Mouse (Mus musculus) erythroblast, embryonic 14.5 days (primary cell): ENCODE data around the gene Arhgap25. TPM values are rescaled to one million over a fixed set of nuclear protein-coding genes. Genes with fewer than 3 reads are reported as not detected.
A peak's percentile ranks its signal among the peaks of the same experiment; 100 is the strongest.
"Not testable (repeated sequence)": the region's sequence is repeated elsewhere in the genome, so short reads cannot be mapped to it uniquely, and the experiment has no call there.

Experiments
- H3K27me3 ChIP-seq: 2 replicates; pipeline ENCODE4 v1.6.1; 2012; ENCODE audit warnings: inconsistent platforms; ENCODE audit not compliant: control insufficient read depth
- H3K36me3 ChIP-seq: 2 replicates; pipeline ENCODE4 v1.6.1; 2012; ENCODE audit warnings: mild to moderate bottlenecking, inconsistent platforms; ENCODE audit not compliant: control insufficient read depth
- H3K4me1 ChIP-seq: 2 replicates; pipeline ENCODE4 v1.6.1; 2012; ENCODE audit warnings: inconsistent platforms; ENCODE audit not compliant: control insufficient read depth
- H3K4me3 ChIP-seq: replicated peaks from 2 replicates; pipeline ENCODE3; 2012; ENCODE audit warnings: moderate library complexity, mild to moderate bottlenecking, inconsistent platforms
- H3K9me3 ChIP-seq: 2 replicates; pipeline ENCODE4 v1.6.1; 2012; ENCODE audit warnings: low read length, inconsistent platforms, mixed read lengths; ENCODE audit not compliant: control insufficient read depth
- GATA1 ChIP-seq: IDR thresholded peaks from 2 replicates; pipeline ENCODE4 v1.6.1; 2012; ENCODE audit warnings: low read length, inconsistent platforms, mixed read lengths
- TAL1 ChIP-seq: IDR thresholded peaks from 3 replicates; pipeline ENCODE4 v1.6.1; 2012; ENCODE audit warnings: low read length, inconsistent platforms, mixed read lengths
- polyA plus RNA-seq: library from polyadenylated mRNA; stranded (reverse); fragments of >175 nt; gene quantifications from 2 replicates; pipeline ENCODE4 v1.2.3, GENCODE M21; 2012

The Arhgap25 gene
- polyA plus RNA-seq = not detected in 2 replicates

DNA sequence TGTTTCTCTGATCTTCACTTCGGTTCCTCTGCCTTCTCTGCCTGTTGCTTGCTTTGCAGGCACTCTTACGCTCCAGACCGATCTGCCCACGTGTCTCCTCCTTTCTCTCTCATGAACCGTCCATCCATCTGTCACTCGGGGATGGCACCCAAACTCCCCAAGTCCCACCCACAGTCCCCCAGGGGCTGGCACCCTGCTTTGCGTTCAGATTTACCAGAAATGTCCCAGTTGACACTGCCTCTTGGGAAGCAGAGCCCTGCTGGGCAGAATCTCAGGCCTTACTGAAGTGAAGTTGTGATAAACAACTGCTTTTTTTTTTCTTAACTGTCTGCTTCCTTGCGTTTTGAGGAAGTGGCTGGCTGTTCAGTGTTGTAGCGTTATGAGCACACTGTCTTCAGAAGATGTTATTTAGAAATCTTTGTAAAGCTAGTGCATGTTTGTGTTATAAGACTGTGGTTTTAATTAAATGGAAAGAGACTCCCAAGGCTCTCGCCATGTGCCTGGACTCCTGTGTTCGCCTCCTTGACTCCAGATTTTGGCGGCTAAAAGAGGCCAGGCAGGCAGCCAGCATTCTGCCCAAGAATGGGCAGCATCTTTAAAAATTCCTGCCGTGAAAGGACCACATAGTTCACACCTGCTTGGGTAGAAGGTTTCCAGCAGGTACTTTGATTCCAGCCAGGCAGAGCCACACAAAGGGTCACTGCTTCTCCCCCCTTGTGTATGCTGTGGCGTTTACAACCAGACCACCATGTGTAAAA is at the start of gene Arhgap25:
TSS of gene Arhgap25 (minus strand) at position 307 of the 758 bp plus-strand sequence.
- TF ChIP-seq GATA1 = no peak
- no peak for TF ChIP-seq TAL1
- Histone ChIP-seq H3K36me3 (no peaks in the 10 kb centered on the region), H3K4me1 (peaks cover 32% of the 10 kb centered on the region), H3K27me3 (peaks cover 38% of the 10 kb centered on the region), H3K4me3 (no peak within 1 kb of the TSS), H3K9me3 (no peaks in the 10 kb centered on the region)

DNA sequence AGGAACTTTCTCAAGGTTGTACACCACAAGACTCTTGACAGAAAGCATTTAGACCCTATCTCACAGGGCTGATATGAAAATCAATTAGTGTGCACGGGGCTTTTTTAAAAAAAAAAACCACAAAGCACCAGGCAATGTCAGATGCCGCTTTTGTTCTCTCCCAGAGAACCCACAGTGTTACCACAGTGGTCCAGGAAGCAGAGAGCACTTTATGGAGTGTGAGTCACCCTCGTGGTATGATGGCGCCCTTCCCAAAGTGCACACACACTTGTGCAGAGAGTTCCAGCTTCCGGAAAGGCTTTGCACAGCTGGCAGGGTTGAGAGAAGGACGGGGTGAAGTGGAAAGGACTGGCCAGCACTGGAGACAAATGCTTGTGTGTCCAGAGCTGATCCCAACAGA is 49.4 kb upstream of the Arhgap25 start:
- peaks cover 78% of the 10 kb centered on the region for H3K36me3 ChIP-seq
- peak overlapping the region; percentile 54 for H3K4me3 ChIP-seq
- peaks cover 84% of the 10 kb centered on the region for H3K4me1 ChIP-seq
- H3K9me3 ChIP-seq = no peaks in the 10 kb centered on the region
- no peak for TF ChIP-seq GATA1
- no peak for TF ChIP-seq TAL1
- H3K27me3 ChIP-seq = peaks cover 5% of the 10 kb centered on the region

GRCm38 (mm10) chr6:87581581-87581980 is 48.5 kb upstream of the Arhgap25 start:
- no peak for TF ChIP-seq GATA1
- TF ChIP-seq TAL1 = no peak
- Histone ChIP-seq H3K4me1 (peaks cover 76% of the 10 kb centered on the region), H3K36me3 (peaks cover 69% of the 10 kb centered on the region), H3K4me3 (no peak overlapping the region), H3K27me3 (no peaks in the 10 kb centered on the region), H3K9me3 (no peaks in the 10 kb centered on the region)

GRCm38 (mm10) chr6:87581071-87581470 is 48.0 kb upstream of the Arhgap25 start:
- Histone ChIP-seq H3K4me1 (peaks cover 72% of the 10 kb centered on the region), H3K27me3 (no peaks in the 10 kb centered on the region), H3K4me3 (no peak overlapping the region), H3K36me3 (peaks cover 66% of the 10 kb centered on the region), H3K9me3 (no peaks in the 10 kb centered on the region)
- TF ChIP-seq TAL1 (no peak), GATA1 (no peak)

DNA sequence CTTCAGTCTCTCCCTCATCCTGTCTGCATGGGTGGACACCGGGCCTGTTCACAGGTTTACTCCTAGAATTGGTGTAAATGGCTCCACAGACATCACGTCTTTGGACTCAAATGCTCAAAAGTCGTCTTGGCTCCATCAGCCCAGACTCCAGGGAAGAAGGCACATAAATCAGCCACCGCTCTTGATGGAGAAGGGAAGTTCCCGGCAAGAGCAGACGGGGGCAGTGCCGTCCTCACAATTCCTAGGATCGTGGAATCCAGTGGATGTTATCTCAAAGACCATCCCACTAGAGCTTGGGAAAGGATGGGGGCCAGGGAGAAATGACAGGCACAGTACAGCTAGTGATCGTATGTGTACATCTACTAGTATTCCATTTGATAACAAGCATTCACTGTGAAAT is 45.2 kb upstream of the Arhgap25 start:
- Histone ChIP-seq H3K27me3 (peaks cover 15% of the 10 kb centered on the region), H3K4me3 (no peak overlapping the region), H3K9me3 (peaks cover 3% of the 10 kb centered on the region), H3K4me1 (peaks cover 46% of the 10 kb centered on the region), H3K36me3 (peaks cover 40% of the 10 kb centered on the region)
- TF ChIP-seq TAL1 (no peak), GATA1 (no peak)

DNA sequence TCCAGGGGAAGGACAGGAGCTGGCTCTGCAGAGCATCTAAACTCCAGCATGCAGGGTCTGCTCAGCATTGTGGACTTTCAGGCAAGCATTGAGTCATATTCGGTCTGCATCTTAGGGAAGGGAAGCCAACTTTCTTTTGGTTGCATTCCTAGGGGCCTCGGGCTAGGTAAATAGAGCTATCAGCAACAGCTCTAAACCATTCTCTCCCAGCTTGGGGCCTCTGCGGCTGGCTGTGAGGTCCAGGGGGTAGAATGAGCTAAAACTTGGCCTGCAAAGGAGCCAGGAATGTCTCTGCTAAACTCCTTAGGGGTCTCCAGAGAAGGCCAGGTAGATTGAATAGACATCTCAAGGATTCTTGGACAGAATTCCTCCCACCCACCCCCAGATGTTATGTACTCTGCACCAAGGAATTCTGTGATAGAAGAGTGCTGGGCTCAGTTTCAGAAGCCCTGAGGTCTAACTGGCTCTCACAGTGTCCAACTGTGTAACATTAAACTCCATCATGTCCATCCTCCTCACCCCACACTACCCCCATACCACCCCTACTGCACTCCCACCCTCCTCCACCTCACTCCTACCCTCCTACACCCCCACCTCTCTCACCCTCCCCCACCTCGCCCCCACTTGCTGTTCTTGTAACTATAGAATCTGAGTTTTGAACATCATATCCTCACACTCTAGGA is 43.7 kb upstream of the Arhgap25 start:
- Histone ChIP-seq H3K27me3 (peaks cover 28% of the 10 kb centered on the region), H3K4me1 (peaks cover 32% of the 10 kb centered on the region), H3K4me3 (no peak overlapping the region), H3K9me3 (peaks cover 3% of the 10 kb centered on the region), H3K36me3 (peaks cover 32% of the 10 kb centered on the region)
- TF ChIP-seq GATA1 = no peak

- H3K9me3 ChIP-seq, H3K4me3 ChIP-seq, H3K36me3 ChIP-seq, H3K4me1 ChIP-seq: not testable (repeated sequence)
- peaks cover 50% of the 10 kb centered on the region for H3K27me3 ChIP-seq
These were observed 38.8 kb upstream of the Arhgap25 start for GRCm38 (mm10) chr6:87571863-87572262.

DNA sequence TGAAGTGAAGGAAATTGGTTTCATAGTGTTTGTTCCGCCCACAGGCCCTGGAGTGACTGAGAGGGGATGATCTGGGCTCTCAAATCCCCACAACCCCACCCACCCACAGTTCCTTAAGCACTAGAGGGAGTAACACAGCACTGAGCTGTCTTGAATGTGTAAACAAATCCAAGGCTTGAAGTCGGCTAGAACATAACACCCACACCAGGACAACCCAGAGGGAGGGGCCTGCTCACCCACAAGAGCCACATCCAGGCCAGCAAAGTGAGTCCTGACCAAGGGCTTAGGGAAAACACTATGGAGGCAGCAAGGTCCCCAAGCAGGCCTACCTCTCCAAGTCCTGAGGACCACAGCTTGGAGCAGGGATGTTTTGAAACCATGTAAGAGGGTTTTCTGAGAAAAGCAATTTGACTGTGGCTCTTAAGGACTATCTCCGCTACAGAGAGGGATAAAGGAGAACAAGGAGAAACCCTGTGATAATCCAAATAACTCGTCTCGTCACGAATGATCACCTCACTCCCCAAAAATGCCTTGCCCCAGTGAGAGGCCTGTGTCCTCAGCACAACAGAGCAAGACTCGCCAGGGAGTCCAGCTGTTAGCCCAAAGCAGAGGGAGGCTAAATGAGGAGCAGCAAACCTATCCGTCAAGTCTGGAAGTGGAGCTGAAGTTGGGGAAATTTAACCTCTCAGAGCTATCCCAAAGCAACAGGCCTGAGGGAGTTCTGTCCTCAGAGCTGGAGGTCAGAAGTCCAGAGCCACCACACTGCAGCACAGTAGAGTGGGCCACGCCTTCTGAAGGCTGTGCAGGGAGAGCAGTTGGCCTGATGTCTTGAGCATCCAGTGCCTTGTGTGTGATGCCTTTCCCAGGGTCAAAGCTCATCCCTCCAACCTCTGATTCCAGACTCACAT is 34.9 kb upstream of the Arhgap25 start:
- peaks cover 48% of the 10 kb centered on the region for H3K27me3 ChIP-seq
- H3K36me3 ChIP-seq = no peaks in the 10 kb centered on the region
- no peaks in the 10 kb centered on the region for H3K4me1 ChIP-seq
- no peaks in the 10 kb centered on the region for H3K9me3 ChIP-seq
- H3K4me3 ChIP-seq = no peak overlapping the region
- no peak for TF ChIP-seq TAL1
- TF ChIP-seq GATA1 = no peak

GRCm38 (mm10) chr6:87565166-87565565 is 32.1 kb upstream of the Arhgap25 start:
- no peaks in the 10 kb centered on the region for H3K36me3 ChIP-seq
- TF ChIP-seq TAL1 (no peak), GATA1 (no peak)

More at GRCm38 (mm10) chr6:87565166-87565565, 32.1 kb upstream of the Arhgap25 start:
- Histone ChIP-seq H3K9me3 (no peaks in the 10 kb centered on the region), H3K4me1 (no peaks in the 10 kb centered on the region), H3K4me3 (no peak overlapping the region), H3K27me3 (peaks cover 39% of the 10 kb centered on the region)
